Mouse (Mus musculus) kidney, adult 2 months (tissue): ENCODE data around the gene Vamp2.

ENCODE experiments used
- CTCF ChIP-seq: fragments of 200-500 bp; conservative IDR thresholded peaks from 2 replicates; pipeline ENCODE4 v1.5.1; 2011; ENCODE audit warnings: low read depth, mild to moderate bottlenecking, control low read depth, low read length, moderate library complexity, mixed read lengths; ENCODE audit not compliant: insufficient read depth, insufficient read length
- POLR2A ChIP-seq: fragments of 200-500 bp; IDR thresholded peaks from one replicate; pipeline ENCODE4 v1.6.1; 2011; ENCODE audit warnings: low read depth, low read length, control low read depth

GRCm38 (mm10) chr11:69109032-69109900 lies 21.0 kb downstream of the Vamp2 start:
- TF ChIP-seq CTCF (no peak), POLR2A (no peak)
